Mouse (Mus musculus): ENCODE measurements at regions not wholly inside any gene's neighbourhood (a gene's known extent, or its start where the extent isn't known, plus 50 kb on each side); places are given as distances from the start of the nearest gene placed in this dataset.

DNA sequence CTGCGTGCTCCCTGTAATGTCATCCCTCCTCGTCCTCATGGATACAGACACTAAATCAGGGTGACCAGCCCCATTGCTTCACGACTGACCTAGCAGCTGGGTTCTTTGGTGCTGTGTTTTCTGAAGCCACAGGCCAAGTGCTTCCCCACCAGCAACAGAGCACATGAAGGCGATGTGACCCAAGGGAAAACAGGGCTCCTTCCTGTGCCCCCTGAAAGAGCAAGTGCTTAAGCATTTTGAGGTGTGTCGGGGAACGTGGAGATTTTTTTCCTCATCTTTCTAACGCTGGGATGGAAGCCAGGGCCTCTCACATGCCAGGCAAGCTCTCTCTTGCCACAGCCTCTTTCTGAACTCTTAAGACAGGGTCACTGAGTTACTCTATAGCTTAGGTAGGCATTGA, 87.3 kb upstream of the Zfp618 start:
- no peak for DNase-seq (ENCODE audit: low spot score)
- Histone ChIP-seq H3K9me3 (replicated peaks; ENCODE audit: control insufficient read depth, low read length) (no peaks in the 10 kb centered on the region), H3K9ac (replicated peaks; ENCODE audit: low read depth, low read length) (no peak overlapping the region), H3K4me3 (ENCODE audit: low read depth, low read length) (no peak overlapping the region), H3K36me3 (replicated peaks; ENCODE audit: control insufficient read depth, insufficient read depth, low read length) (no peaks in the 10 kb centered on the region), H3K4me2 (ENCODE audit: low read depth, low read length) (no peak overlapping the region), H3K27me3 (ENCODE audit: control insufficient read depth, insufficient read depth, low read length) (0 out of 2 replicates have a peak, but pooled peaks cover under 1% of the 10 kb centered on the region), H3K4me1 (ENCODE audit: control insufficient read depth, insufficient read depth) (no peaks in the 10 kb centered on the region), H3K27ac (ENCODE audit: low read depth) (no peak overlapping the region)
- no peak for ATAC-seq (ENCODE audit: insufficient read depth, low read depth)
- TF ChIP-seq EP300 (IDR thresholded peaks at IDR 0.05; ENCODE audit: low read depth) (no peak), CTCF (IDR thresholded peaks at IDR 0.05; ENCODE audit: low read depth) (no peak)
- 79% methylated on average over 7 of the region's 7 CpGs for WGBS

DNA sequence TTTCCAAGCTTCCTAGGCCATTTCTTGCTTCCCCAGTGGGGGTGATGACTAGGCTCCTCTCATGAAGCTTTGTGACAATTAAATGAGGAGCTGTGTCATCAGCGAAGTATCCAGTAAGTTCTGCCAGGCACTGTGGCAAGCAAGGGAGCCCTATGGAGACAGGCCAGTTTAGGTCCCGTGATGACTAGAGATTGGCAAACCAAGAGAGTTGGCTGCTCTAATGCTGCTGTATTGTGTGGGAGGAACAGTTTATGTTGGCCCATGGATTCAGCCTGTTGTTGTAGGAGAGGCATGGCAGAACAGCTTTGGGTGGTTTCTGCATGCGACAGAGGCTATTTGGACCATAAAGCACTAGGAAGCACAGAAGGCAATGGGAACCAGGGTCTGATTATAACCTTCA, 86.4 kb upstream of the Zfp618 start:
- H3K4me3 ChIP-seq (ENCODE audit: low read depth, low read length) = no peak overlapping the region
- DNase-seq (ENCODE audit: low spot score) (no peak), ATAC-seq (ENCODE audit: insufficient read depth, low read depth) (0 out of 2 replicates have a peak, but pooled peaks have one; percentile 47)
- H3K36me3 ChIP-seq (replicated peaks; ENCODE audit: control insufficient read depth, insufficient read depth, low read length) = no peaks in the 10 kb centered on the region
- H3K27ac ChIP-seq (ENCODE audit: low read depth) = no peak overlapping the region
- H3K9me3 ChIP-seq (replicated peaks; ENCODE audit: control insufficient read depth, low read length) = no peaks in the 10 kb centered on the region
- H3K4me1 ChIP-seq (ENCODE audit: control insufficient read depth, insufficient read depth) = no peaks in the 10 kb centered on the region
- H3K27me3 ChIP-seq (ENCODE audit: control insufficient read depth, insufficient read depth, low read length) = 0 out of 2 replicates have a peak, but pooled peaks cover 5% of the 10 kb centered on the region
- TF ChIP-seq CTCF (IDR thresholded peaks at IDR 0.05; ENCODE audit: low read depth) = no peak
- TF ChIP-seq EP300 (IDR thresholded peaks at IDR 0.05; ENCODE audit: low read depth) = no peak
- H3K9ac ChIP-seq (replicated peaks; ENCODE audit: low read depth, low read length) = no peak overlapping the region
- no peak overlapping the region for H3K4me2 ChIP-seq (ENCODE audit: low read depth, low read length)
- WGBS = 75% methylated on average over 3 of the region's 3 CpGs

DNA sequence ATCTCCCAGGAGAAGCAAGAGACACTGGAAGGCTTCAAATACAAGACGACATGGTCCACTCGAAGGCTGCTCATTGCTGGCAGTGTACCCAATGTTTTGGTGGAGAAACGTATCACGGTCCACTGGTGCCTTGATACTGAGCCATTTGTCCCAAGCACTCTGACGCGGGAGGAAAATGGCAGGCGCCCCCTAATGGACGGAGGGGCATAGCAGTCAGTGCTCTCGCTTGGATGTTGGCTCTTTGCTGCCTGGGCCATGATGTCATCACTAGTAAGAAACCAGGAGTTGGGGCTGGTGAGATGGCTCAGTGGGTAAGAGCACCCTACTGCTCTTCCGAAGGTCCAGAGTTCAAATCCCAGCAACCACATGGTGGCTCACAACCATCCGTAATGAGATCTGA, 83.5 kb upstream of the Zfp618 start:
- H3K4me1 ChIP-seq (ENCODE audit: control insufficient read depth, insufficient read depth) = no peaks in the 10 kb centered on the region
- ATAC-seq (ENCODE audit: insufficient read depth, low read depth) (no peak), DNase-seq (ENCODE audit: low spot score) (no peak)
- no peaks in the 10 kb centered on the region for H3K9me3 ChIP-seq (replicated peaks; ENCODE audit: control insufficient read depth, low read length)
- H3K27ac ChIP-seq (ENCODE audit: low read depth) = no peak overlapping the region
- 72% methylated on average over 10 of the region's 11 CpGs for WGBS
- H3K27me3 ChIP-seq (ENCODE audit: control insufficient read depth, insufficient read depth, low read length) = 0 out of 2 replicates have a peak, but pooled peaks cover 5% of the 10 kb centered on the region
- H3K4me2 ChIP-seq (ENCODE audit: low read depth, low read length) = no peak overlapping the region
- no peak for TF ChIP-seq EP300 (IDR thresholded peaks at IDR 0.05; ENCODE audit: low read depth)
- no peak for TF ChIP-seq CTCF (IDR thresholded peaks at IDR 0.05; ENCODE audit: low read depth)
- H3K9ac ChIP-seq (replicated peaks; ENCODE audit: low read depth, low read length) = no peak overlapping the region
- H3K4me3 ChIP-seq (ENCODE audit: low read depth, low read length) = no peak overlapping the region
- no peaks in the 10 kb centered on the region for H3K36me3 ChIP-seq (replicated peaks; ENCODE audit: control insufficient read depth, insufficient read depth, low read length)

DNA sequence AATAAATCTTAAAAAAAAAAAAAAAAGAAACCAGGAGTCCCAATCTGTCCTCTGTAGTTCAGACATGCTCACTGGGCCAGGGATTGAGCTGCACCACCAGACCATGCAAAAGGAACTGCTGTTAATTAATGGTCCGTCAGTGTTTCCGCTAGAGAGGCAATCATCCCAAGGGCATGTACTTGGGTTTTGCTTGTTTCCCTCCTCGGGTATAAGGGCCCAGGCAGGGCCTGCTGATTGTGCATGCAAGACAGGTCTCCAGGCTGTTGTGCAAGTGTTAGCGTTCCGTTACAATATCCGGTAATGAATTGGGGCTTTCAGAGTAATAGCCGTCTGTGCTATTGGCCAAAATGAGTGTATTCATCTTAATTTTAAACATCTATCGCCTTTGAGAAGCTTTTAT, 83.1 kb upstream of the Zfp618 start:
- no peak for ATAC-seq (ENCODE audit: insufficient read depth, low read depth)
- TF ChIP-seq CTCF (IDR thresholded peaks at IDR 0.05; ENCODE audit: low read depth) (no peak), EP300 (IDR thresholded peaks at IDR 0.05; ENCODE audit: low read depth) (no peak)

DNA sequence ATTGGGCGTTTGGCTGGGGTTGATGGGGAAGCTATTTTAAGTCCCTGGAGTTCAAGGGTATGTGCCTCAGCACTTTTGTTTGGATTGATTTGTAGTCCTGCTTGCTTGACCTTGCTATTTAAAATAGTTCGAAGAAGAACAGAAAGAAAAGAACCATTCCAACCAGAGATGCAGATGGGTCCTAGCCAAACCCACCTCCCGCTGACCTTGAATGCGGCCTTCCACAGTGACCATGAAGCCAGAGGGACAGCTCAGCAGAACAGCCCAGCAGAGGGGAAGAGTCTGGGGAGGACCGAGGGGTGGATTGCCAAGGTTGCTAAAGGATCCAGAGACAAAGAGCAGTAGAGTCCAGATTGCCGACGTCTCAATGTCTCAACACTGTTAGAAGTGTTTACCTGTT, 76.6 kb upstream of the Zfp618 start:
- 77% methylated on average over 7 of the region's 7 CpGs for WGBS
- DNase-seq (ENCODE audit: low spot score) (no peak), ATAC-seq (ENCODE audit: insufficient read depth, low read depth) (no peak)
- Histone ChIP-seq H3K9me3 (replicated peaks; ENCODE audit: control insufficient read depth, low read length) (no peaks in the 10 kb centered on the region), H3K4me1 (ENCODE audit: control insufficient read depth, insufficient read depth) (no peaks in the 10 kb centered on the region), H3K9ac (replicated peaks; ENCODE audit: low read depth, low read length) (no peak overlapping the region), H3K27ac (ENCODE audit: low read depth) (no peak overlapping the region), H3K27me3 (ENCODE audit: control insufficient read depth, insufficient read depth, low read length) (0 out of 2 replicates have a peak, but pooled peaks cover 12% of the 10 kb centered on the region), H3K36me3 (replicated peaks; ENCODE audit: control insufficient read depth, insufficient read depth, low read length) (no peaks in the 10 kb centered on the region), H3K4me2 (ENCODE audit: low read depth, low read length) (no peak overlapping the region), H3K4me3 (ENCODE audit: low read depth, low read length) (no peak overlapping the region)
- TF ChIP-seq CTCF (IDR thresholded peaks at IDR 0.05; ENCODE audit: low read depth) = no peak
- no peak for TF ChIP-seq EP300 (IDR thresholded peaks at IDR 0.05; ENCODE audit: low read depth)

More for the DNA sequence above, 83.1 kb upstream of the Zfp618 start:
- Histone ChIP-seq H3K4me3 (ENCODE audit: low read depth, low read length) (no peak overlapping the region), H3K27ac (ENCODE audit: low read depth) (no peak overlapping the region), H3K27me3 (ENCODE audit: control insufficient read depth, insufficient read depth, low read length) (0 out of 2 replicates have a peak, but pooled peaks cover 5% of the 10 kb centered on the region), H3K36me3 (replicated peaks; ENCODE audit: control insufficient read depth, insufficient read depth, low read length) (no peaks in the 10 kb centered on the region), H3K9me3 (replicated peaks; ENCODE audit: control insufficient read depth, low read length) (no peaks in the 10 kb centered on the region), H3K4me1 (ENCODE audit: control insufficient read depth, insufficient read depth) (no peaks in the 10 kb centered on the region), H3K9ac (replicated peaks; ENCODE audit: low read depth, low read length) (no peak overlapping the region), H3K4me2 (ENCODE audit: low read depth, low read length) (no peak overlapping the region)
- no peak for DNase-seq (ENCODE audit: low spot score)
- 82% methylated on average over 8 of the region's 8 CpGs for WGBS

DNA sequence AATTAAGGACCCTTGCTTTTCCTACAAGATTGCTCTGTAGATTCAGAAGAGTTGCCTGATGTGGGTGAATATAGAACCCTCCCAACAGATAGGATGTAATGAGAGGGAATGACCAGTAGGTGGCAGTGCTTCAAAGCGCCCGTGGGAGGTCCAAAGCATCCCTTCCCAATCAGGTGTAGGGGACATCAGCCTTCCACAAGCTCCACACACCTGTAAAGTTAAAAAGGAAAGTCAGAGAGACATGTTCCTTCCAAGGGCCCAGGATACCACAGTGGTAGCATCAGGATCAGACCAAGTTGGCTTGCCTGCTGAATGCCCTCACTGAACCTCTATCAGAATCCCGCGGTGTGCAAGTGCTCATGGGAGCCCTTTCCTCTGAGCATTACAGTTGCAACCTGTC, 75.7 kb upstream of the Zfp618 start:
- H3K4me2 ChIP-seq (ENCODE audit: low read depth, low read length) = no peak overlapping the region
- WGBS = 44% methylated on average over 4 of the region's 4 CpGs
- no peak overlapping the region for H3K4me3 ChIP-seq (ENCODE audit: low read depth, low read length)
- H3K36me3 ChIP-seq (replicated peaks; ENCODE audit: control insufficient read depth, insufficient read depth, low read length) = no peaks in the 10 kb centered on the region
- TF ChIP-seq EP300 (IDR thresholded peaks at IDR 0.05; ENCODE audit: low read depth) (no peak), CTCF (IDR thresholded peaks at IDR 0.05; ENCODE audit: low read depth) (peak; percentile 78)
- no peak overlapping the region for H3K27ac ChIP-seq (ENCODE audit: low read depth)
- ATAC-seq (ENCODE audit: insufficient read depth, low read depth) (no peak), DNase-seq (ENCODE audit: low spot score) (peak; percentile 29)
- H3K4me1 ChIP-seq (ENCODE audit: control insufficient read depth, insufficient read depth) = no peaks in the 10 kb centered on the region
- H3K9ac ChIP-seq (replicated peaks; ENCODE audit: low read depth, low read length) = no peak overlapping the region
- H3K27me3 ChIP-seq (ENCODE audit: control insufficient read depth, insufficient read depth, low read length) = 0 out of 2 replicates have a peak, but pooled peaks cover 12% of the 10 kb centered on the region
- H3K9me3 ChIP-seq (replicated peaks; ENCODE audit: control insufficient read depth, low read length) = no peaks in the 10 kb centered on the region
